Mouse (Mus musculus): Measurements from ENCODE around the gene Zfp648.

The Zfp648 gene

DNA sequence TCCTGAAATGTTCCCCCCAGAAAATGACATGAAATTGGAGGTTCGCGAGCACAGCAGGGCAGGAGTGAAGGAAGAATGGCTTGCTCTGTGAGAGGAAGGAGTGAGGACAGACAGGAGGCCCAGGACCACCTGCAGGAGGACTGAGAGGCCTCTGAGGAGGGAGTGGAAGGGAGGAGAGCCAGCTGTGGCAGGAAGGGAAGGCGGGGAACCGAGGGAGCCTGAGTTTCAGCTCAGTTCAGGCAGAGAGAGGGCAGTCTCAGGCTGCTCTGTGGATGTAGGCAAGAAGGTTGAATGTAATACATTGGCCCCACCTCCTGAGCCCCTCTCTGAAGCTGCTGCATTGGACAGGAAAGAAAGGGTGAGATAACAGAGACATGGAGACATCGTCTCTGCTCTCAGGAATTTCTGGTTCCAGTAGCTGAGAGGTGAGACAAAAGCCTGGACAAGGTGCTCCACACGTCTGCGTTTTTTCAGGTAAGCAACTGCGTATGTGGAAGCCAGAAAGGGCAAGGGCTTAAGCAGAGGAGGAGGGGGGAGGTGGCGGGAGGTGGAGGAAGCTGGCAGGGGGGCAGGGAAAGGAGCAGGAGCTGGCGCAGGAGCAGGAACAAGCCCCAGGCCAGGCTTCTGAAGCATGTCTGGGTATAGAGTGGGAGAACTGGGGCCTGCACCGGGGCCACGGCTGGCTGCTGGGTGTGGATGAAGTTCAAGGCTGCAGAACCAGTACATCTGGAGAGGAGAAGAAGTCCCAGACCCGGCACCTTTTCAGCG, at the start of gene Zfp648:
TSS of gene Zfp648 (plus strand) at position 233 of the 768 bp plus-strand sequence.
- DNase-seq, result no peak

GRCm38 (mm10) chr1:154152539-154152938, 48.4 kb upstream of the Zfp648 start:
- DNase-seq, result peak; percentile 13

- DNase-seq, result no peak
Observed at GRCm38 (mm10) chr1:154153800-154154199, 47.2 kb upstream of the Zfp648 start.

DNA sequence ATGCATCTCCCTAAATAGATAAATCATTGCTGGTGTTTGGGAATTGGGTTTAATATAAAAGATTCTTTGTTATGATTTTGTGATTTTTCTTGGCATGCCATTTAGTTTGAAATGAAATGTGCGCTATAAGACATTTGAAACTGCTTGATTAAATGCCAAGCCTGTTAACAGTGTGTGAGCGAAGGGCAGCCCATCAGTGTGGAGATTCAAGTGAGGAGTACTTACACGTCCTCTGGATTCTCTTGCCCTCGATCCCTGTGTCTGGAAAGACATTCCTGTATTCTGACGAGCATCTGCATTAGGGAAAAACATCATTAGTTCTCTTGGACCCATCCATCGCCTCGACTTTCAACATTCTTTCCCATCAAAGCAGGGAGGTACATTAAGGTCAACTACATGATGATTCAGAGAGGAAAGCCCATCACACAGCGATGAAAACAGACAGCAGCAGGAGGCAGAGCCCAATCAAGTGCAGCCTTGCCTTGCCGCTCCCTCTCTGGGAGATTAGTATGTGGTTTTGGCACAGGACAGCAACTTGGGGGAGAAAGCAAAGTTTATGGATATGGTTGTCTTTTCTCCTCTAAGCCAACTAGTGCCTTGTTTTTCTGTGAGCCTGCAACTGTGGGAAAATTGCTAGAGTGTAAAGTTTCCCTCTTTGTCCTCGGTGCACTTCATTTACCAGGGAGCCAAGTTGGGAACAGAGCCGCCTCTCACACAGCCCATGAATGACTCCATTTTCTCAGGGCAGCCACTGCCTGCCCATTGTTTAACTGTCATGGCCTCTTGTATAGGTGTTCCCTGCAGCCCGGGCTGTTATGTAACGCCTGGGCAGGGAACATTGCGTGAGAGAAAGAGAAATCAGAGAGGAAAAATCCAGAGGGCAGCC, 44.6 kb upstream of the Zfp648 start:
- peak; percentile 29 for DNase-seq

GRCm38 (mm10) chr1:154157131-154157530, 43.9 kb upstream of the Zfp648 start:
- peak; percentile 21 for DNase-seq

GRCm38 (mm10) chr1:154167696-154168095, 33.3 kb upstream of the Zfp648 start:
- no peak for DNase-seq

GRCm38 (mm10) chr1:154175334-154175733, 25.7 kb upstream of the Zfp648 start:
- no peak for DNase-seq

DNA sequence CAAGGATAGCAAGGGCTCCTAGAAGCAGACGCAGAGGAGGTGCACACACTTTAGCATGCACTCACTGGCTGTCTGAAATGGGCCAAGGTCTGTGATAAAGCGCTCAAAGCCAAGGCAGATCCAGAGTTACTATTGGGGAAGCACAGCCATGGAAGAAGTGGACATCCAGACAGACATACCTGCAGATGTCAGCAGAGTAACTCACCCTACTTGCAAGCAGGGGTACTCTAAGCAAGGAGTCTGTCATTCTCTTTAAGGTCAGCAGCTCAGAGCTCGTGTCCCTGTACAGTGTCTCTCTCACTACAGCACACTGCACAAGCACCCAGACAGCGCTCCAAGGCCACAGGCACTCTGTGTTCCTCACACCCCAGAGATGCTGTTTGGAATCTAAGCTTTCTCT, 23.2 kb upstream of the Zfp648 start:
- DNase-seq, result no peak

GRCm38 (mm10) chr1:154178541-154179155, 22.3 kb upstream of the Zfp648 start:
- no peak for DNase-seq

GRCm38 (mm10) chr1:154180952-154181351, 20.0 kb upstream of the Zfp648 start:
- DNase-seq, result peak; percentile 85

DNA sequence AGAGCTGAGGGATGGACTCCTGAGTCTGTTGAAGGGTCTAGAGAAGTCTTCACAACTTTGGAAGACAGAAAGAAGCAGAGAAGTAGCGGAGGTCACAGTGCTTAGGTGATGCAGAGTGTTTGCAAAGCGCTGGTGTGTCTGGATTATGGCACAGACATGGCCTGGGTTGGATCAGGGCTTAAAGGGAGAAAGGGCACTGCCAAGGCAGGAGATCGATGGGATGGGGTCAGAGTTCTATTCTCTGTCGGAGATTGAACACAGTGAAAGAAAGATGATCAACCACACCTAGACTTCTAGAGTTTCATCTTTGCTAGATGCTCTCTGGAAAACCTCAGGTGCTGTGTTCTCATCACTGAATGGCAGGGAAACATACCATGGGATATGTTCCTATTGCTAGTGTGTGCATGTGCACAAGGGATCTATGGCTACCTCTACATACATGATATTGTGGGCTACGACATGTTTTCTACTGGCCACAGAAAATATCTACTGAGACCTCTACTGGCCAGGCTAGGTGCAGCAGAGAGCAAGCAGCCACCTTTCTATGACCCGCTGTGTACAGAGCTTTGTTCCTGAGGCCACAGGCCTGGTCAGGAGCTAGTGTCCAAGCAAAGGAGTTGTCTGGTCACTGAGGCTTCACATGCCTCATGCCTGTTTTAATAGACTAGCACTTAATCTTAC, 18.5 kb upstream of the Zfp648 start:
- no peak for DNase-seq

DNA sequence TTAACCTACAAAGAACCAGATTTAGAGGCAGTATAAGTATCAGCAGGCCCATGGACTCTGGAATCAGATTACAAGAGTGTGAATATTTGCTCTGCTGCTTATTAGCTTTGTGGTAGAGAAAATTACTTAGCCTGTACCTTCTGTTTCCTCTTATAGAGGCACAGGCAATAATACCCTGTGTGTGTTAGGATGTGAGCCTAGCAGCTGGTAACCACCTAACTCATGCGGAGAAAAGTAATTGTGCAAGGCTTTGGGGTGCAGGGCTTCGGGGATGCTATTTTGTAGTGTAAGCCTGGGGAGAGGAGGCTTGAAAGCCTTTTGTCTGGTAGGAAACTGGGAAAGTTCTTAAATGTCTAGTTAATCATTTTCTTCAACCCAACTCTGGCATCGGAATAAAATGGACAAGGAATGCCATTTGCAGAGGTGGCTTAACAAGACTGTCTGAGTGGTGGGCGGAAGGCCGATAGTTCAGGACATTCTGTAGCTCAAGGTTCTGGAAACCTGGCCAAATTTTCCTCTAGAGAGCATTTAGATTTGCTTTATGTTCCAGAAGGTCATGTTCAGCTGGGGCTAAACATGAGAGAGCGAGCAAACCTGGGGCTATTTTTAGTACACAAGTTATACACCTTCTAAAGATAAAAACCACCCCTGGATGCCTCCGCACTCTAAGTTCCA, 17.8 kb upstream of the Zfp648 start:
- DNase-seq, result no peak

DNA sequence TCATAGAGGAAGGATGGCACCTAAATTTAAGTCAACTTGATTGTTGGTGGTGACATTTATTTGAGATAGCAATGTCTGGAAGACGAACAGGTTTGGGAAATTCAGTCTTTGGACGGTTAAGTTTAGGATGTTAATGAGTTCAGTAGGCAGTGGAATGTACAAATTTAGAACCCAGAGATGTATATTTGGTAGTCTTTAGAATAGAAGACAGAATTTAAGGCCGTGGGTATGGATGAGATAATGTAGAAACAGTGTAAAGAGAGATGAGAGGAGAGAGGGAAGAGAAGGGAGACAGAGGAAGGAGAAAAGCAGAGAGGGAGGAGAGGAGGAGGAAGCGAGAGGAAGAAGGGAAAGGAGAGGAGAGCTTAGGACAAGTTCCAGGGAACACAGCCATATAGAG, 12.8 kb upstream of the Zfp648 start:
- DNase-seq, result no peak

DNA sequence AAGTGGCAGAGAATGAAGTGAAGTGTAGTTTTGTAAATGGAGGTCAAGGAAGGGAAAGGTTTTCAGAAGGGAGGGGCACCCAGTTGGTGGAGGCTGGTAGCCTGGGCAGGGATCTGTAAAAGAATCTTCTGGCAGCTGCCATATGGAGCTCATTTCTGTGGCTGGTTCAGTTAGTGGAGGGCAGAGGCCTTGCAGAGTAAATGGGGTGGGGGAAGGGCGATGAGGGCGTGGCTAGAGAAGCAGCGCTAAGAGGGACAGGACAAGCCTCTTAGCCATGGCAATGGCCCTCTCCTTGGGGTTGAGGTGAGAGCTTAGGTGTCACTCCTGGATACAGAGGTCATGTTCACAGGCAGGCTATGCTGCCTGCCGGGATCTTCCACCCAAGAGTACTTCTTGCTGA, 12.4 kb upstream of the Zfp648 start:
- DNase-seq, result peak; percentile 30

DNA sequence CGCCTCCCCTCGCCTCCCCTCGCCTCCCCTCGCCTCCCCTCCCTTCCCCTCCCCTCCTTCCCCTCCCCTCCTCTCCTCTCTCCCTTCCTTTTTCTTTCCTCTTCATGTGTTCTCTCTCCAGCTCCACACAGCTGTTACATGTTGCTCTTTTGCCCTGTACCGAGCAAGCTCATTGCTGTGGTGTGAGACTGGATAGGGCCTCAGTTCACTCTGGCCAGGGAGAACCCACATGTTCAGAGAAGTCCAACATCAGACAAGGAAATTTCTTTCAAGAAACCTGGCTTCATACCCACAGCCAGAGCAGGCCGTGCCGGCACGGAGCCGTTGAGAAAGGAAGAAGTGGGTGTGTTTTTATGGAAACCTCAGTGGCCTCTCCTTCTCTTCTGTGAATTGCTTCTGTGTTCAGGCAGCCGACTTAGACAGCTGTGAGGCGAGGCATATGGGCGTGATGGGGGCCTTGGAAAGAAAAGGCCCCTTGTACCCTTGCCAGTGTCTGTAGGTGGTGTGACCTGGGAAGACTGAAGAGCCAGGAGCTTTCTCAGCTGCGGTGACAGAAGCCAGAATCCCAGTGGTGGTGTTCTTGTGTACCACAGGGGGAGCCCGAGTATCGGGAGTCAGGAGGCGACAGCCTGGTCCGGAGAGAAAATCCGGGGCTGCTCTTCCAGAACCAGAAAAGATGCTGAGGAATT, 11.0 kb upstream of the Zfp648 start:
- peak; percentile 40 for DNase-seq

- no peak for DNase-seq
Observed at GRCm38 (mm10) chr1:154198896-154199295, 2.1 kb upstream of the Zfp648 start.

DNA sequence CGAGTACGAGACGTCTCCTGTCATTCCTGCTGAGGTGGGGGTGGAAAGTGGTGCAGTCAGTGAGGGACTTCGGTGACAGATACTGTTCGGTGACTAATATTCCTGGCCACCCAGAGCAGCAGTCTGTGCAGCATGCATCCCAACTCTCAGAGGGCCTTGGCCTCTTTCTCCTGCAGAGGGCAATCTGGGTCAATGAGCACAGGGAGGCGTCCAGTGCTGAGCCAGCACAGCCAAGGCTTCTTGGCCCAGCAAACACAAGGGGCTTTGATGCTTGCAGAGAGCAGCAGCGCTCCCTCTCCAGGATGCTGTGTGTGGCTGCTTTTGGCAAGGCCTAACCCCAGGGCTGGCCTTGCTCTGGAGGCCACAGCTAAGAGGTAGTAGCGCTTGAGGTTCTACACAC, 1.6 kb downstream of the Zfp648 start:
- DNase-seq, result no peak

- no peak for DNase-seq
Observed at GRCm38 (mm10) chr1:154203386-154203785, 2.4 kb downstream of the Zfp648 start.

DNA sequence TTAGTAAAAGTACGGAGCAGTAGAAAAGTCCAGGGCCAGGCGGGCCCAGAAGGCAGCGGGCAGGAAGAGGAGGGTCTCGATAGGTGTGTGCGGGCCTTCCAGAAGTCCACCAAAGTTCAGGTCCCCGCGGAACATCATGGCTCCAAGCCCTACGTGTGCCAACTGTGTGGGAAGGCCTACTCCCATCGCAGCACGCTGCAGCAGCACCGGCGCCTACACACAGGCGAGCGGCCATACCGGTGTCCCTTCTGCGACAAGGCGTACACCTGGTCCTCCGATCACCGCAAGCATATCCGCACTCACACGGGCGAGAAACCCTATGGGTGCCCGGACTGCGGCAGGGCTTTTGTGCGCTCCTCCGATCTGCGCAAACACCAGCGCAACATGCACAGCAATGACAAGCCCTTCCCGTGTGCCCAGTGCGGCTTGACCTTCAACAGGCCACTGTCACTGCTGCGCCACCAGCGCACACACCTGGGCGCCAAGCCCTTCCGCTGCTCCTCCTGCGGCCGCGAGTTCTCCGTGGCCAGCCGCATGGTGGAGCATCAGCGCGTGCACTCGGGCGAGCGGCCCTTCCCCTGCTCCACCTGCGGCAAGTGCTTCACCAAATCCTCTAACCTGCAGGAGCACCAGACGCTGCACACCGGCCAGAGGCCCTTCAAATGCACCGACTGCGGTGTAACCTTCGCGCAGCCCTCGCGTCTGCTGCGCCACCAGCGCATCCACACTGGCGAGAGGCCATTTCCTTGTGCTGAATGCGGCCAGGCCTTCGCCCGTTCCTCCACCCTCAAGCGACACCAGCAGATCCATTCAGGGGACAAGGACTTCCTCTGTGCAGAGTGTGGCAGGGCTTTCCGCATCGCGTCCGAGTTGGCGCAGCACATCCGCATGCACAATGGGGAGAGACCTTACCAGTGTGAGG, 3.9 kb downstream of the Zfp648 start:
- peak; percentile 24 for DNase-seq

- DNase-seq, result no peak
Observed at GRCm38 (mm10) chr1:154219991-154220390, 19.0 kb downstream of the Zfp648 start.

- DNase-seq, result no peak
Observed at GRCm38 (mm10) chr1:154220566-154220965, 19.6 kb downstream of the Zfp648 start.

Data from lung, postnatal 10 days (tissue).